Mouse (Mus musculus): ENCODE measurements around the gene Herc4. TPM values are rescaled to one million over a fixed set of nuclear protein-coding genes. Genes with fewer than 3 reads are reported as not detected.

Herc4 gene
- polyA plus RNA-seq (2014; fragmentation: Nextera tagmentation; extraction: Ambion mirVana), result 36.7 and 53.8 TPM in 2 replicates

DNA sequence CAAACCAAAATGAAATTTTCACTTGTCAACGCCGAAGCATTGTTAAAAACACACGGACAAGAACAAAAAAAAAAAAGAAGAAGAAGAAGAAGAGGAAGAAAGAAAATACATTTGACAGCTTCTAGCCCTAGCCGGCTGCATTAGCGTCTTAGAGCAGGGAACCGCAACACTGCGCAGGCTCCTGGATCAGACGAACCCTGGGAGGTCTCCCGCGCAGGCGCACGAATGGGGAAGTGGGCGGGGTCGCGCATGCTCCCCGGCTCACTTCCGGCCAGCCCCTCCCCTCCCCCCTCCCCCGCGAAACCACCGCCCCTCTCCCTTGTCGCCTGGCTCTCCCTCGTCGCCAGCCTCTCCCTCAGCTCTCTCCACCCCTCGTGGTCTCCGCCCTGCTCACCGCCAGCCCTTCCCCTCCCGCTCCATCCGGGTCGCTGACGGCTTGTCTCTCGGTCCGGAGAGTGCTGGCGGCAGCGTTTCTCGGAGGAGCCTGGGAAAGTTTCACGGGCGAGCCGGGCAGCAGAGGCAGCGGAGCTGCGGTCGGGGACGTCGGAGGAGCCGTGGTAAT, at the start of gene Herc4:
Gene Herc4 (plus strand): TSS at position 318 of the 562 bp plus-strand sequence.
- under 1% methylated on average over 38 of the region's 44 CpGs for WGBS
- peak within 1 kb of the TSS; percentile 98 for H3K4me3 ChIP-seq (ENCODE audit: low read length)
- H3K9ac ChIP-seq (ENCODE audit: low read depth, low read length), result peak within 1 kb of the TSS; percentile 96

DNA sequence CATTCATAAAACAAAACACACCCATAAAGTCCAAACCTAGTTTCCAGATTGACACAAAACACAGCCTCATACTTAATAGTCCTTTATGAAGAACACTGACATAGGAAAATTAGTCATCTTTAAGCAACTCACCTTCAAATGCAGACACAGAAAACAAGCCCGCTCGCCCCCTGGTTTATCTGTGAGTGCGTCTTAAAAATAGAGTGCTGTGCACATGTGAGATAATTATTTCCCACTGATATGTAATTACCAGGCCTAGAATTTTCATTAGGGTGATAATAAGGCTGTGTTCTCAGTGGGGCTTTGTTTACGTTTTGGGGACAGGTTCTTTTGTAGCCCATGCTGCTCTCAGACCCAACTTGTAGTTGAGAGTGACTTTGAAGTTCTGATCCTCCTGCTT, 44.6 kb upstream of the Herc4 start:
- H3K9ac ChIP-seq (ENCODE audit: low read depth, low read length), result no peak overlapping the region
- WGBS, result 87% methylated on average over 4 of the region's 4 CpGs

More for the DNA sequence above, at the start of gene Herc4:
- no peaks in the 10 kb centered on the region for H3K27me3 ChIP-seq (ENCODE audit: control insufficient read depth, insufficient read depth, low read length)
- H3K27ac ChIP-seq (ENCODE audit: low read depth, low read length), result peak within 1 kb of the TSS; percentile 99
- H3K36me3 ChIP-seq (ENCODE audit: control insufficient read depth, insufficient read depth, low read length), result peaks cover 4% of the 10 kb centered on the region; the same call in 1 of the 2 replicates
- no peaks in the 10 kb centered on the region for H3K9me3 ChIP-seq (ENCODE audit: control insufficient read depth, low read length)
- ATAC-seq (ENCODE audit: low FRiP score, low TSS enrichment), result peak; percentile 100
- H3K4me1 ChIP-seq (ENCODE audit: control insufficient read depth, insufficient read depth, low read length), result no peaks in the 10 kb centered on the region
- H3K4me2 ChIP-seq (replicated peaks; ENCODE audit: low read depth, low read length), result peak within 1 kb of the TSS; percentile 46

DNA sequence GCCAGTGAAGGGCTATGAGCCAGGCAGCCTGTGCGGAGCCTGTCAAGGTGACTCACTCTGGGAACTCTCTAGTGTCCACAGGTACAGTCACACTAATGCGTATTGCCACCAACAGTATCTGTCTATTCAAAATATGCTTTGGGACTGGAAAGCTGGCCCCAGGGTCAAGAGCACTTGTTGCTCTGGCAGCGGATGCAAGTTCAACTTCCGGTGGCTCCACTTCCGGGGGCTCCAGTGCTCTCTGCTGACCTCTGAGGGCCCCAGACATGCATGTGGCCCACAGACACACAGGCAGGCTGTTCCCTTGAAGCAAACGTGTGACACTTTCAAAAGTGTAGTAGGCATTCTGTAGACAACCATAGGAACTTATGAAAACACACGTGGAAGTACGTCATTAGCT, 42.1 kb upstream of the Herc4 start:
- H3K36me3 ChIP-seq (ENCODE audit: control insufficient read depth, insufficient read depth, low read length), result no peaks in the 10 kb centered on the region
- no peak overlapping the region for H3K27ac ChIP-seq (ENCODE audit: low read depth, low read length)
- H3K4me3 ChIP-seq (ENCODE audit: low read length), result no peak overlapping the region
- no peaks in the 10 kb centered on the region for H3K9me3 ChIP-seq (ENCODE audit: control insufficient read depth, low read length)
- H3K4me2 ChIP-seq (replicated peaks; ENCODE audit: low read depth, low read length), result no peak overlapping the region
- H3K4me1 ChIP-seq (ENCODE audit: control insufficient read depth, insufficient read depth, low read length), result no peaks in the 10 kb centered on the region
- WGBS, result 78% methylated on average over 8 of the region's 8 CpGs
- H3K27me3 ChIP-seq (ENCODE audit: control insufficient read depth, insufficient read depth, low read length), result no peaks in the 10 kb centered on the region
- H3K9ac ChIP-seq (ENCODE audit: low read depth, low read length), result no peak overlapping the region
- no peak for ATAC-seq (ENCODE audit: low FRiP score, low TSS enrichment)

More for the DNA sequence above, 44.6 kb upstream of the Herc4 start:
- H3K27me3 ChIP-seq (ENCODE audit: control insufficient read depth, insufficient read depth, low read length), result no peaks in the 10 kb centered on the region
- ATAC-seq (ENCODE audit: low FRiP score, low TSS enrichment), result no peak
- H3K4me2 ChIP-seq (replicated peaks; ENCODE audit: low read depth, low read length), result no peak overlapping the region
- H3K27ac ChIP-seq (ENCODE audit: low read depth, low read length), result no peak overlapping the region
- H3K4me3 ChIP-seq (ENCODE audit: low read length), result no peak overlapping the region
- no peaks in the 10 kb centered on the region for H3K4me1 ChIP-seq (ENCODE audit: control insufficient read depth, insufficient read depth, low read length)
- no peaks in the 10 kb centered on the region for H3K36me3 ChIP-seq (ENCODE audit: control insufficient read depth, insufficient read depth, low read length)
- H3K9me3 ChIP-seq (ENCODE audit: control insufficient read depth, low read length), result no peaks in the 10 kb centered on the region

- Histone ChIP-seq H3K4me1 (ENCODE audit: control insufficient read depth, insufficient read depth, low read length) (no peaks in the 10 kb centered on the region), H3K36me3 (ENCODE audit: control insufficient read depth, insufficient read depth, low read length) (no peaks in the 10 kb centered on the region), H3K4me2 (replicated peaks; ENCODE audit: low read depth, low read length) (no peak overlapping the region), H3K9me3 (ENCODE audit: control insufficient read depth, low read length) (no peaks in the 10 kb centered on the region), H3K27me3 (ENCODE audit: control insufficient read depth, insufficient read depth, low read length) (no peaks in the 10 kb centered on the region), H3K4me3 (ENCODE audit: low read length) (no peak overlapping the region), H3K27ac (ENCODE audit: low read depth, low read length) (no peak overlapping the region), H3K9ac (ENCODE audit: low read depth, low read length) (no peak overlapping the region)
- WGBS, result 84% methylated on average over 3 of the region's 3 CpGs
- no peak for ATAC-seq (ENCODE audit: low FRiP score, low TSS enrichment)
These were observed 40.6 kb upstream of the Herc4 start for GRCm38 (mm10) chr10:63203002-63203401.

- no peak for ATAC-seq (ENCODE audit: low FRiP score, low TSS enrichment)
- Histone ChIP-seq H3K27ac (ENCODE audit: low read depth, low read length) (no peak within 1 kb of the TSS), H3K9me3 (ENCODE audit: control insufficient read depth, low read length) (no peaks in the 10 kb centered on the region), H3K4me2 (replicated peaks; ENCODE audit: low read depth, low read length) (no peak within 1 kb of the TSS), H3K4me1 (ENCODE audit: control insufficient read depth, insufficient read depth, low read length) (no peaks in the 10 kb centered on the region), H3K4me3 (ENCODE audit: low read length) (no peak within 1 kb of the TSS), H3K9ac (ENCODE audit: low read depth, low read length) (no peak within 1 kb of the TSS), H3K36me3 (ENCODE audit: control insufficient read depth, insufficient read depth, low read length) (no peaks in the 10 kb centered on the region), H3K27me3 (ENCODE audit: control insufficient read depth, insufficient read depth, low read length) (no peaks in the 10 kb centered on the region)
- WGBS, result 86% methylated on average over 15 of the region's 15 CpGs
These were observed 39.9 kb upstream of the Herc4 start, which contains the start of gene Mypn for GRCm38 (mm10) chr10:63203728-63204127. Gene Mypn (minus strand): TSS chr10:63203952.

DNA sequence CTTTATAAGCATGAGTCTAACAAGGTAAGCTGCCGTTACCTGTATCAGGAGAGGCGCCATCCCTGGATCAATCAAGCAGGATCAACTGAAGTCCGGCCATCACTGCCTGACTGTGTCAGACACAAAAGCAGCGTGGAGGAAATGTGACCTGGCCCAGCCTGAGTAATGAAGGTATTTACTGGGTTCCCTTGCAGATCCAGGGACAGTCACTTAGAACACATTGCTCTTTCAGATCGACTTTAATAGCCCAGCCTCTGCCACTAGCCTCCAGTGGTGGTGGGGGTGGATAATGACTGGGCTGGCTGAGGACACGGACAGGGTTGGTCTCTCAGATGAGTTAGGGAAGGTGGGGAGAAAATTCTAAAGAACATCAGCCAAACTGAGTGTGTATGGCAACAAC, 34.7 kb upstream of the Herc4 start:
- WGBS, result 57% methylated on average over 6 of the region's 6 CpGs
- no peak overlapping the region for H3K9ac ChIP-seq (ENCODE audit: low read depth, low read length)

DNA sequence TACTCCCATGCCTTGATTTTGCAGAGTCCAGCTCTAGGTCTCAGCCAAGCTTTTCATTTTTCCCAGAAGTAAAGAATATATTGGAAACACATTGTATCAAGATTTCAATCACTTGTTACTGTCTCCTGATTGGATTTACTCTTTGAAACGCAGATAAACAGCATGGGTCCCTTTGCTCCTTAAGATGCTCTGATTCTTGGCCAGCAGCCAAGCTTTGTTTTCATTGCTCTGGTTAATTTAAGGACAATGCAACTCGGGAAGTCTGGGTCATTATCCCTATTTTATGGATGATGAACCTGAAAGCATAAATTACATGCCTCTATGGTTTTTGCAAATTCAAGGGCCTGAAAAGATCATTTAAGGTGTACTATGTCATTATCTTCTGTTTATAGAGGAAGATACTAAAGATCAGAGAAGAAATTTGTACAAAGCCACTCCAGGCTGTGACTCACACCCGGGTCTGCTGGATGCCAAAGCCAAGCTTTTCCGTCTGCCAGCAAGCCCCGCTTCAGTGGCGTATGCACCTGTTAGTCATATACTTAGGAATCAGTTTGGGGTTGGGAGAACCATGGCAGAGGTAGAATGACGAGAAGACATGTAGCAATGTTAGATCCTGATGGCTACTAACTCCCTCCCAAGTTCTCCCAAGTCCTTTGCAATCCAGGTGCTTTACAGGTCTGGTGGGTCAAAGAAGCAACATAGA, 22.4 kb upstream of the Herc4 start:
- 69% methylated on average over 7 of the region's 7 CpGs for WGBS
- no peaks in the 10 kb centered on the region for H3K9me3 ChIP-seq (ENCODE audit: control insufficient read depth, low read length)
- no peaks in the 10 kb centered on the region for H3K27me3 ChIP-seq (ENCODE audit: control insufficient read depth, insufficient read depth, low read length)
- H3K4me1 ChIP-seq (ENCODE audit: control insufficient read depth, insufficient read depth, low read length), result no peaks in the 10 kb centered on the region
- no peak overlapping the region for H3K4me3 ChIP-seq (ENCODE audit: low read length)
- no peak for ATAC-seq (ENCODE audit: low FRiP score, low TSS enrichment)
- H3K36me3 ChIP-seq (ENCODE audit: control insufficient read depth, insufficient read depth, low read length), result no peaks in the 10 kb centered on the region
- H3K27ac ChIP-seq (ENCODE audit: low read depth, low read length), result no peak overlapping the region
- no peak overlapping the region for H3K9ac ChIP-seq (ENCODE audit: low read depth, low read length)
- H3K4me2 ChIP-seq (replicated peaks; ENCODE audit: low read depth, low read length), result no peak overlapping the region

More for the DNA sequence above, 34.7 kb upstream of the Herc4 start:
- Histone ChIP-seq H3K27ac (ENCODE audit: low read depth, low read length) (no peak overlapping the region), H3K9me3 (ENCODE audit: control insufficient read depth, low read length) (no peaks in the 10 kb centered on the region), H3K27me3 (ENCODE audit: control insufficient read depth, insufficient read depth, low read length) (no peaks in the 10 kb centered on the region), H3K4me1 (ENCODE audit: control insufficient read depth, insufficient read depth, low read length) (no peaks in the 10 kb centered on the region), H3K4me3 (ENCODE audit: low read length) (no peak overlapping the region), H3K4me2 (replicated peaks; ENCODE audit: low read depth, low read length) (no peak overlapping the region), H3K36me3 (ENCODE audit: control insufficient read depth, insufficient read depth, low read length) (no peaks in the 10 kb centered on the region)
- no peak for ATAC-seq (ENCODE audit: low FRiP score, low TSS enrichment)

- Histone ChIP-seq H3K9me3 (ENCODE audit: control insufficient read depth, low read length) (no peaks in the 10 kb centered on the region), H3K4me2 (replicated peaks; ENCODE audit: low read depth, low read length) (no peak overlapping the region), H3K27ac (ENCODE audit: low read depth, low read length) (no peak overlapping the region), H3K4me3 (ENCODE audit: low read length) (no peak overlapping the region), H3K27me3 (ENCODE audit: control insufficient read depth, insufficient read depth, low read length) (no peaks in the 10 kb centered on the region), H3K36me3 (ENCODE audit: control insufficient read depth, insufficient read depth, low read length) (no peaks in the 10 kb centered on the region), H3K9ac (ENCODE audit: low read depth, low read length) (no peak overlapping the region), H3K4me1 (ENCODE audit: control insufficient read depth, insufficient read depth, low read length) (no peaks in the 10 kb centered on the region)
- 66% methylated on average over 12 of the region's 12 CpGs for WGBS
- ATAC-seq (ENCODE audit: low FRiP score, low TSS enrichment), result no peak
These were observed 19.3 kb upstream of the Herc4 start for GRCm38 (mm10) chr10:63224341-63224740.

GRCm38 (mm10) chr10:63230266-63230665, 13.3 kb upstream of the Herc4 start:
- Histone ChIP-seq H3K9me3 (ENCODE audit: control insufficient read depth, low read length) (no peaks in the 10 kb centered on the region), H3K27me3 (ENCODE audit: control insufficient read depth, insufficient read depth, low read length) (no peaks in the 10 kb centered on the region), H3K36me3 (ENCODE audit: control insufficient read depth, insufficient read depth, low read length) (no peaks in the 10 kb centered on the region), H3K9ac (ENCODE audit: low read depth, low read length) (no peak overlapping the region), H3K4me1 (ENCODE audit: control insufficient read depth, insufficient read depth, low read length) (no peaks in the 10 kb centered on the region), H3K4me3 (ENCODE audit: low read length) (no peak overlapping the region), H3K4me2 (replicated peaks; ENCODE audit: low read depth, low read length) (no peak overlapping the region), H3K27ac (ENCODE audit: low read depth, low read length) (no peak overlapping the region)
- 88% methylated on average over 7 of the region's 7 CpGs for WGBS
- ATAC-seq (ENCODE audit: low FRiP score, low TSS enrichment), result no peak
